Mouse (Mus musculus) olfactory bulb, adult 2 months (tissue): ENCODE data around the gene Atp8a2.

Experiments
- CTCF ChIP-seq: fragments of 200-500 bp; IDR thresholded peaks from 2 replicates; pipeline ENCODE4 v1.5.1; 2012; ENCODE audit warnings: low read depth, mild to moderate bottlenecking, low read length, moderate library complexity; ENCODE audit not compliant: insufficient read depth
- POLR2A ChIP-seq: fragments of 200-500 bp; IDR thresholded peaks from 2 replicates; pipeline ENCODE4 v1.6.1; 2012; ENCODE audit warnings: mild to moderate bottlenecking, low read depth, low read length, moderate library complexity; ENCODE audit not compliant: insufficient read depth

- TF ChIP-seq CTCF: no peak
- TF ChIP-seq POLR2A: no peak
Measured at GRCm38 (mm10) chr14:59674556-59674955, 522.4 kb downstream of the Atp8a2 start.
